Comparison of ENCODE assay signal across 20 mouse cellular contexts in the genomic region with DNA sequence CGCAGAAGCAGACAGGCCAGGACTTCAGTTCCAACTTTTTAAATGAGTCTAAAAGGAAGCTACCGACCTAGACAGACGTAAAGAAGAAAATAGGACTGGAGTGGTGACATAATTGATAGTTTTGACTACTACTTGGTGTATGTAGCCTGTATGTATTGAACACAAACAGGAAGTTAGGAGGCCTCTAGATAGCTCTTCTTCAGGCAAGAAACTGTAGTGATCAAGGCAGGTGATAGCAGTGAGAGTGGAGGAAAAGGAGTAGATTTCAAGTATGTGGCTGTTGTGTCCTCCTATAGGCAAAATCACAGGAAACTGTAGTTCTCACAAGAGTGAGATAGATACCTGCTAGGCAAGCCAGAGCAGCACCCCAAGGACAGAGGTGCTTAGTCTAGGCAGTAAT.
"Had no signal": no experiment of that assay in that cellular context is flagged by ENCODE, and none has a peak within 500 bp of the region (broad histone marks: within the 10 kb centered on the region; RNA-seq: fewer than 3 reads in every experiment).

No protein-coding gene starts in this region.

- ATAC-seq: liver, postnatal 0 days; lung, postnatal 0 days; midbrain, embryonic 16.5 days had no signal

- H3K4me3 ChIP-seq: liver, embryonic 15.5 days; lung, embryonic 15.5 days; megakaryocyte, embryonic 14.5 days; midbrain, embryonic 12.5 days; myocyte; neural tube, embryonic 13.5 days; neural tube, embryonic 15.5 days; stomach, embryonic 15.5 days had no signal

- H3K4me1 ChIP-seq: liver, embryonic 15.5 days; lung, embryonic 15.5 days; midbrain, embryonic 12.5 days; neural tube, embryonic 13.5 days; neural tube, embryonic 15.5 days; stomach, embryonic 15.5 days had no signal

- DNase-seq: liver, postnatal 0 days; lung, adult 2 months; lung, postnatal 14 days; lung, postnatal 4 days; midbrain, embryonic 14.5 days; retina, postnatal 1 day; right cerebral cortex, adult 18-20 months; thymus, adult 2 months; thymus, postnatal 25 days; thymus, postnatal 4 days had no signal

- H3K27me3 ChIP-seq: liver, embryonic 15.5 days; lung, embryonic 15.5 days; megakaryocyte, embryonic 14.5 days; midbrain, embryonic 12.5 days; neural tube, embryonic 13.5 days; neural tube, embryonic 15.5 days; stomach, embryonic 15.5 days had no signal

- H3K9me3 ChIP-seq: liver, embryonic 15.5 days; lung, embryonic 15.5 days; megakaryocyte, embryonic 14.5 days; midbrain, embryonic 12.5 days; neural tube, embryonic 13.5 days; neural tube, embryonic 15.5 days; stomach, embryonic 15.5 days had no signal
